Mouse (Mus musculus): Measurements from ENCODE around the gene Msi1.

GRCm38 (mm10) chr5:115475337-115476106 lies 46.1 kb downstream of the Msi1 start:
- TF ChIP-seq MAX (IDR thresholded peaks at IDR 0.05; ENCODE audit: low read length) (no peak), CTCF (IDR thresholded peaks at IDR 0.05 in 2 of 3, conservative IDR thresholded peaks at IDR 0.05 in 1 of 3; ENCODE audit: control insufficient read depth in 1 of 3, insufficient read depth in 1 of 3, low read depth in 2 of 3, low read length in 3 of 3, poor library complexity in 1 of 3, severe bottlenecking in 1 of 3) (no peak), MYC (IDR thresholded peaks at IDR 0.05; ENCODE audit: low read depth, low read length) (no peak), POLR2AphosphoS2 (IDR thresholded peaks at IDR 0.05; ENCODE audit: low read length) (no peak), POLR2A (IDR thresholded peaks at IDR 0.05; ENCODE audit: control insufficient read depth in 1 of 2, insufficient read depth in 1 of 2, low read depth in 1 of 2, low read length in 2 of 2, poor library complexity in 1 of 2) (no peak), MAZ (IDR thresholded peaks at IDR 0.05; ENCODE audit: low read depth, low read length) (no peak), TBP (IDR thresholded peaks at IDR 0.05; ENCODE audit: low read depth, low read length) (no peak), E2F4 (IDR thresholded peaks at IDR 0.05; ENCODE audit: borderline replicate concordance, low read depth, low read length) (no peak), RAD21 (IDR thresholded peaks at IDR 0.05; ENCODE audit: low read depth, low read length) (no peak), UBTF (IDR thresholded peaks at IDR 0.05; ENCODE audit: borderline replicate concordance, insufficient read depth, low read depth, low read length) (no peak)

Measured in MEL (cell line).